Mouse (Mus musculus) neural tube, embryonic 10.5 days (tissue): ENCODE data around the gene Snrnp35.

Experiments
- DNase-seq: peaks from one replicate; pipeline ENCODE4 v3.0.0-alpha.2; 2017; ENCODE audit warnings: low spot score; ENCODE audit errors: extremely low spot score

Snrnp35 gene

DNA sequence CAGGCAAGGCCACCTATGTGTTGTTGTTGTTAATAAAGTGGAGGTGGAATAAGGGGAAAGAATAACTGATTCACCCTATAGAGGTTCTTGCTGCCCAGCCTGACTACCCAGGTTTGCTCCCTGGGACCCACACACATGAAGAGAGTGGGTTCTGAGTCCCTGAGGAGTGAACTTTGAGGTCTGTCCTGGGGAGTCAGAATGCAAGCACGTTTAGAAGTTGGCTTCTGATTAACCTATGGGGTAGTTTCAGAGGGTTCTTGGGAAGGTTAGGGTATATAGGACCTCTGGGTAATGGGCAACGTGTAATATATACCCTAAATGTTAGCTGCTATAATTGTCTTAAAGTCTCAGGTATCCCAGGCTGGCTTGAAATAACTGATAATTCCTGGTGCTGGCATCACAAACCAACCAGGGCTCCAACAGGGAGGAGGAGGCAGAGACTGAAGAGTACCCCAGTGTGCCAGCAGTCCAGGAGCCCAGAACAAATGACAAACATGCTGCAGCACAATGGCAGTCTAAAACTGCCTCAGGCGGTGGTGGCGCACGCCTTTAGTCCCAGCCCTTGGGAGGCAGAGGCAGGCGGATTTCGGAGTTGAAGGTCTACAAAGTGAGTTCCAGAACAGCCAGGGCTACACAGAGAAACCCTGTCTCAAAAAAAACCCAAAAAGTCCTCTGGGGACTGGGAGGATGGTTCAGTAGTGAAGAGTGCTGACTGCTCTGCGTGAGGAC, 20.5 kb upstream of the Snrnp35 start:
- no peak for DNase-seq

DNA sequence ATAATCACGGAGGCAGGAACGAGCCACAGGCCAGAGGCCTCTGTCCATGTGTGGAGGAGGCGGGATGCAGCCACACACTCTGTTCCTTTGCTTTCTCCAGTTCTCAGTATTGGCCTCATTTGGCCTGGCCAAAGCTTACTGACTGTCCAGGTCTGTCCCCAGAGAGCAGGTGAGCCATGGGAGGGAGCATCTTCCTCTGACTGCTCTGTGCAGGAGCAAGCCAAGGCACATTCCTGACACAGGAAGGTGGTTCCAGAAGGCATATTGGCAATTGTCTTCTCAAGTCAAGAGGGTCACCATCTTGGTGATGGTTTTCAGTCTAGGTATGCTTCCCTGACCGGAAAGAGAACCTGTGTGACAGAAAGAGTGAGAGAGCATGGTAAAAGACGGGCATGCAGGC, 19.5 kb upstream of the Snrnp35 start:
- no peak for DNase-seq

DNA sequence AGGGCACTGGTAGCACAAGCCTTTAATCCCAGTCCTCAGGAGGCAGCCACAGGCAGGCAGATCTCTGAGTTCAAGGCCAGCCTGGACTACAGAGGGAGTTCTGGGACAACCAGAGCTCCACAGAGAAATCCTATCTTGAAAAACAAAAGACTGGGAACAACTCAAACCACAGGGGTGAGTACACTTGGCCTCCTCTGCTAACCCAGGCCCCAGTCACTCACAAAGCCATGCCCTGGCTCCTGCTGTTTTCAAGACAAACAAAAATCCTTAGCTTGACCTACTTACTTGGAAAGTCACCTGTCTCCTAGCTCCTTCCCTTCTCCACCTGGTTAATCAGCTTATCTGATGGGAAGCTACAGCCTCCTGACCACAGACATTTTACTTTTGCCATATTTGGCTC, 18.0 kb upstream of the Snrnp35 start:
- no peak for DNase-seq

DNA sequence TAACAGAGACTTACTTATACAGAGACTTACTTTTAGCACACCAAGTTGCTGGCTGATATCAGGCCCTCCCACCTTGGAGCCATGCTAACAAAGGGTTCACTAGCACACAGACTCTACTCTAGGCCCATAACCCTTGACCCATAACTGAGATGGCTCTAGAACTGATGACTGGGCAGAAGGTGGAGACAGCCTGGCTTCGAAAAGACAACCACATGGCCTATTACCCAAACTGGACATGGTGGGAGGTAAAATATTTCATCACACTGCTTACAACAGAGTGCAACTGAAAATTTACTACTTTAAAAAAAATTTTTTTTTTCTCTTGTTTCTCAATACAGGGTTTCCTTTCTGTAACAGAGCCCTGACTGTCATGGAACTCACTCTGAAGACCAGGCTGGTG, 15.2 kb upstream of the Snrnp35 start:
- no peak for DNase-seq

DNA sequence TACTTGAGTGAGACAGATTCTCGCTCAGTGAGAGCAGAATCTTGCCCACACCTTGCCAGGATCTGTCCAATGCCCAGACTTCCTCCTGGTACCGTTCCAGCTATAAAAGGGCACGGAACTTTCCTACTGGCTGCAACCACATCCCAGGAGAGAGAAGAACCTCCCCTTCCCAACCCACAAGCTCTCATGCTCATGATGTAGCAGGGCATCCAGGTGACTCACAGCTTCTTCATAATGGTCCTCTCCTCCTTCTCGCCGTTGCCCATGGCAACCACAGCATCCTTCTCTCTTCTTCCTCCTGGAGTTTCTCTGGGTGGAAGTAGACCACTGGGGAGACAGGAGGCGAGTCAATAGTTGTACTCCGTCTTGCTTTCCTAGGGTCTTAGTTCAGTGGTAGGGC, 14.6 kb upstream of the Snrnp35 start:
- no peak for DNase-seq

DNA sequence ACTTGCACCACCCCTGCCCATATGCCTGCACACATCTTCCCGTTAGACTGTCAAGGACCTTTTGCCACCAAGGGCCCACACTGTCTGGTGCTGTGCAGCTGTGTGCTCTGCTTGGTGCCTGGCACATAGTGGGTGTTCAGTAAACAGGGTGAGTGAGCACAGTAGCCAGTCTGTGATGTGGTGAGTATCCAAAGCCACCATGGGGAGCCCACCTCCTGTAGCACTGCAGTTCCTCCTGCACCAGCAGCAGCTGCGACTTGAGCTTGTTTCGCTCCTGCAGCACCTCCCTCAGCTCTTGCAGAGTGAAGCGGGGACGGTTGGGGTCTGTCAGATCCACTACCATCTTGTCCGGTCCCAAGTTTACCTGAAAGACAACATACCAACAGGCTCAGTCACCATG, 13.4 kb upstream of the Snrnp35 start:
- DNase-seq, result no peak

DNA sequence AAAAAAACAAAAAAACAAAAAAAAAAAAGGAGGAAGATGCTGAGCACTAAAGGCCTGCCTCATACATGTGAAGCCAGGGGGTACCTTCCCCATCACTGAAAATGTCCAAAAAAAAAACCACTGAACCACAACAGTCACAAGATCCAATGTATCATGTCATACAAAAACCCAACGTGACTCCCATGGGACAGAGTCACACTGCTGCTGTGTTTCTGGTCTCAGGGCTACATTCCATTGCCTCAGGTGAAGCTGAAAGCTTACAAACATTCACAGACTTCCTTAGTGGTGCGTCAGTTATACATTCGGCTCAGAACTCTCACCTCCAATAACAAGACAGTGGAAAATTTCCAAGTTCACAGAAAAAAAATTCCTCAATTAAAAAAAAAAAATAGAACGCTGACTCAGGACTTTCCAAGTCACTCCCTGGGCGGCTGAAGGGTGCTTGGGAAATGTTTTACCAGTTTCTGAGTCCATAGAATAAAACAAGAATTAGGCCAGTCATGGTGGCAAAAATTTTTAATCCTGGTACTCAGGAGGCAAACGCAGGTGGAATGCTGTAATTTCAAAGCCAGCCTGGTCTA, 12.3 kb upstream of the Snrnp35 start:
- DNase-seq, result no peak

DNA sequence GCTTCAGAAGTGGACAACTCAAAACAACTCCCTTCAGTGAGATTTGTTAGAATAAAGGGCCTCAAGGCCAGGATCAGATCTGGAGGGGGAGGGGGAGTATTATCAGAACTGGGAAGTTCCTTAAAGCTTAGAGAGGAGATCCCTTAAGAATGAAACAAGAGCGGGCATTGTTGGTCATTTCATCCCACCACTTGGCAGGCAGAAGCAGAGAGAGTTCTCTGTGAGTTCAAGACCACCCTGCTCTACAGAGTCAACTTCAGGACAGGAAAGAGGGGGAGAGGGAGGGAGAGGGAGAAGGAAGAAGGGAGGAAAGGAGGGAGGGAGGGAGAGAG, 4.1 kb upstream of the Snrnp35 start:
- no peak for DNase-seq

DNA sequence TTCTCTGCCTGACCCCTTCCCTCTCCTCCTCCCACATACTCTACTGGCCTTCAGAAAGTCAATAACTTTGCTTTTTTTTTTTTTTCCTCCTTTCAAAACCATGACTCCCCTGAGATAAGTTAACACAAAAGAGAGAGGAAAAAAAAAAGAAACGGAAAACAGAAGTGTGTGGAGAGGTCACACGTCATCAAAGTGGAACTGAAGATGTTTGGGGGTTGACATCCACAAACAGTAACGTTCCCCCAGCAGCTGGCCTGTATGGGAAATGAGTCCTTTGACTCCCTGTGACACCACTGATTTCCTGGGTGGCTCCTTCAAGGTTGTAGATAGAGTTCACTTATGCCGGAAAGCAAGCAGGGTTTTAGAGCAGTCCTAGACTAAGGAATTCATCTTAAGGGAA, 2.8 kb upstream of the Snrnp35 start:
- no peak for DNase-seq

DNA sequence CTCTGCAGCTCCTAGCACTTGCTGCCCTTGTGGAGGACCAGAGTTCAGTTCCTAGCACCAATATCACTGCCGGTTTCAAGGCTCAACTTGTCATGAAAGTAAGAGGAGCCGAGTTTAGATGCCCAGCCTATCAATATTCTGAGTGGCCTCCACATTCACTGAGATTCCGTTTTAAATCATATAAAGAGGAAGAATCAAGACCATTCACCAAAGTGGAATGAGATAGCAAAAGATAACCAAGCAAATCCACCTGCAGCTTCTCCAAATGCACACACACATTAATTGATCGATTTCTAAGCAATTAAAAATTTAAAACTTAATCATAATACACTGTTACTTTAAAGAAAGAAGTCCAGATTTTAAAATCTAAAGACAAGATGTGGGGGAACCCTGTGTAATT, 1.2 kb upstream of the Snrnp35 start:
- no peak for DNase-seq

DNA sequence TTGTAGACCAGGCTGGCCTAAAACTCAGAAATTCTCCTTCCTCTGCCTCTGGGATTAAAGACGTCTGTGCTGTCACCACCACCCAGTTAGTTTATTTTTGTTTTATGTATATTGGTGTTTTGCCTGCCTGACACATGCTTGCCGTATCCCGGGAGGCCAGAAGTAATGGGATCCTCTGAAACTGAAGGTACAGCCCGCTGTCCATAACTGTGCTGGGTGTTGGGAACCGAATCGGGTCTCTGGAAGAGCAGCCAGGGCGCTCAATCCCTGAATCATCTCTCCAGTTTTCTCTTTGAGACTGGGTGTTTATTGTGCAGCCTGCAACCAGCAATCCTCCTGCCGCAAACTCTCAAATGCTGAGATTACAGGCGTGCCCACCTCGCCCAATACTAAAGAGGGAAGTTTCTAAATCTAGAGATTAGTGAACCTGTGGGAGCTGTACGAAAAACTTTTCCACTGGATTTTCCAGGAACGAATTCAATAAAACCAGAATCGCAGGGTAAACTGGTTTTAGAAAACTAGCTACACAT, 433 bp upstream of the Snrnp35 start:
- peak; percentile 66 for DNase-seq

DNA sequence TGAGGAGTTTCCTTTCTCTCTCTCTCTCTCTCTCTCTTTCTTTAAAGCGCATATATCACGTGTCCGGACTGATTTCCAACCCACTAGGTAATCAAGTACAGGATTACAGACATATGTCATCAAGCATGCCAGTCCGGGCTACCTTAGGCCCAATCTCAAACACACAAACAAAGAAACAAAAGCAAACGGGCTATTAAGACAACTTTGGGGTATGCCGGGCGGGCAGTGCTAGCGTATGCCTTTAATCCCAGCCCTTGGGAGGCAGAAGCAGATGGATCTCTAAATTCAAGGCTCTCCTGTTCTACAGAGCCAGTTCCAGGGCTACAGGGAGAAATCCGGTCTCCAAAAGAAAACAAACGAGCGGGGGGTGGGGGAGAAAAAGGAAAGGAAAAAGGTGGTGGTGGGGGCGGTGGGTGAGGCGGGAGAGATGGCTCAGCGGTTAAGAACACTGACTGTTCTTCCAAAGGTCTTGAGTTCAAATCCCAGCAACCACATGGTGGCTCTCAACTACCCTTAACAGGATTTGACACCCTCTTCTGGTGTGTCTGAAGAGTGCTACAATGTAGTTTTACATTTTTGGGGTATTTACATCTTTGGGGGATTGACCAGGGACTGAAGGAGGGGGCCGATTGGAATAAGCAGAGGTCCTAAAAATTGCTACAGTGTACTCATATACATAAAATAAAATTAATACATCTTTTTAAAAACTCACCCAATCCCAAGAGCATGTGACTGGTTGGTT, 892 bp downstream of the Snrnp35 start:
- DNase-seq, result no peak

DNA sequence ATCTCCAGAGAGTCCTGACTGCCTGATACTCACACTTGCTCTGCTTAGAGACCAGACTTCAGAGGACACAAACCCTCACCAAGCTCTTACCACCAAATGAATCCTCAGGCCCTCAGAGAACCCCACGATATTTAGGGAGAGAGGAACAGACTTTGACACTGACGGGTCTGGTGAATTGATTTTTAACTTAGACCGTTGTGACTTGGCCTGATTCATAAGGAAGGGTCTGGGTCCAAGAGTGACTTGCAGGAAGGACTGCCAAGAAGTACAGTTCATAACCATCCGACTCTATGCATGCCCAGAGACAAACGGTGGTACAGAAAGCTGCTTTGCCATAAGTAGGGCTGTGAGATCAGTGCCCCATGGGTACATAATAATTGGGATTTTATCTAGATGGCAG, 2.7 kb downstream of the Snrnp35 start:
- DNase-seq, result no peak

DNA sequence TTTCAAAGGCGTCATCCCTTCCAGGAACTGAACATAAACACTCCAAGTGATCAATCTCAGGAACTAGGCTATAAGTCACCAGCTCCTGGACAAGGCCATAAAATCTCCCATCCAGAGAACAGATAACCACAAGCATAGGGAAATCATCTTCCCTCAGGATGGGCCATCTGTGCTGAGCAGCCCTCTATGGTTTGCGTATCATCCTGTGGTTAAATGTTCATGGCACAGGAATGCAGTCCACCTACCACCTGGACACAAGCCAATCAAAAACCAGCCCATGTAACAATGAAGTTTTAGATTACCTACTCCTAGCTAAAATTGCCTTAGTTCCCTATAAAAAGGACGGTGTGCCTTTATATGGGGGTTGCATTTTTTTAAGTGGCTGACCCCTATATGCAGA, 6.0 kb downstream of the Snrnp35 start:
- no peak for DNase-seq

DNA sequence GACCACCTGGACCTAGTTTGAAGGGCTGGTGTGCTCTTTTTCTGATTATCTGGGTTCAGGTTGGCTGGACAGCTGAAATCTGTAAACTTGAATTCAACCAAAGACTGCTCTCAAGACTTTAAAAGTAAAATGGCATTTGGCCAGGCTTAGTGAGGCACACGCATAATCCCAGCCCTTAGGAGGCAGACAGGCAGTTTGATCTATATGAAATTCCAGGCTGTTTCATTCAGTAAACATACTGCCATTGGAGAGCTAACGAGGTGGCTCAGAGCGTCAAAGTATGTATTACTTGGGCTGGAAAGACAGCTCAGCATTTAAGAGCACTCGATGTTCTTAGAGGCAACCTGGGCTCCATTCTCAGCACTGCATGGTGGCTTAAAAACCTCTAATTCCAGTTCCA, 8.8 kb downstream of the Snrnp35 start:
- DNase-seq, result no peak

DNA sequence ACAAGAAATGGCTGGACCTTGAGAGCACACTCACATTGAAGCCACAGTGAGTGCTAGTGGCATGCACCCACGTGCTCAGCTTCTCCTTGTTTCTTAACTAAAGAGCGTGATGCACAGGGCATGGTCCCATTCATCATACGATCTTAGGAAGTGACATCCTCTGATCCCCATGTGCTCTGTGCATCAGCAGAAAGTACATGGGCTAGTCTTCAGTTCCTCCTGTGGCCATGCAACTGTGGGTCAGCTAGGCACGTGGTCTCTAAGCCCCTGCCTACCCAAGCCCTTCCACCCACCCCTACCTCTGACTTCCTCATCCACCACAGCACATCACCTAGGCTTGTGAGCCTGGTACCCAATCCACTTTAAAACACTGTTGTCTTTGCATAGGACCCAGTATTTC, 9.7 kb downstream of the Snrnp35 start:
- DNase-seq, result no peak

DNA sequence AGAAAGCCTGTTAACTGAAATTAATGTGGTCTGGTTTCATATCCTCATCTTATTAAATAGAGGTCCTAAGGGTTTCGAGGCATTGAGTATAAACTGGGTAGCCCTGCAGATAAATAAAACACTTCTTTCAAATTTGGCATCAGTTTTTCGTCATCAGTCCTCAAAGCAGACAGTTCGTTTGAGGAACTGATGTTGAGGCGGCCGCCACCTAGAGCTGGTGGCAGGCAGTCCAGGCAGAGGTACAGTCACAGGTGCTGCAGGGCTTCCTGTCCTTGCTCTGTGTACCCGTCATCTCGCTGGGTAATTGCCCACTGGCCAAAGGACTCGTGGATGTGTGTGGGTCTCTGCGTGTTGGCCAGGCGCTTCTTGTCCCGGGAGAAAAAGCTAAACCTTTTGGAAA, 10.5 kb downstream of the Snrnp35 start:
- no peak for DNase-seq

DNA sequence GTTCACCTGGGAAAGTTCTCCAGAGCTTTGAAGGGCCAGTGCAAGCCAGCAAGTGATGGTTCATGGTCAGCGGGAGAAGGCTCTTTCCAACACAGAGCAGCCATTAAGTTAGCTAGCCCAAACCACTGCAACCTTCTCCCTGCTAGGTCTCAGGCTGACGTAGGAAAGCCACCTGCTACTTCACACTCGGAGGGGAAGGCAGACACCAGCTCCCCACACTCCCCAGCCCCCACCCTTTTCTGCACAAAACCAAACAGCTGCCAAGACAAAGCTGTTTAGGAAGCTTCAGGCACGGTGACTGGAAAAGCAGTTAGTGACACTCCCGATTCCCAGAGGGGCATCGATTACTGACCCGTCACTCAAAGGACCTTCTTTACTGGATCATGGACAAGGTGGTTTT, 12.6 kb downstream of the Snrnp35 start:
- DNase-seq, result no peak

DNA sequence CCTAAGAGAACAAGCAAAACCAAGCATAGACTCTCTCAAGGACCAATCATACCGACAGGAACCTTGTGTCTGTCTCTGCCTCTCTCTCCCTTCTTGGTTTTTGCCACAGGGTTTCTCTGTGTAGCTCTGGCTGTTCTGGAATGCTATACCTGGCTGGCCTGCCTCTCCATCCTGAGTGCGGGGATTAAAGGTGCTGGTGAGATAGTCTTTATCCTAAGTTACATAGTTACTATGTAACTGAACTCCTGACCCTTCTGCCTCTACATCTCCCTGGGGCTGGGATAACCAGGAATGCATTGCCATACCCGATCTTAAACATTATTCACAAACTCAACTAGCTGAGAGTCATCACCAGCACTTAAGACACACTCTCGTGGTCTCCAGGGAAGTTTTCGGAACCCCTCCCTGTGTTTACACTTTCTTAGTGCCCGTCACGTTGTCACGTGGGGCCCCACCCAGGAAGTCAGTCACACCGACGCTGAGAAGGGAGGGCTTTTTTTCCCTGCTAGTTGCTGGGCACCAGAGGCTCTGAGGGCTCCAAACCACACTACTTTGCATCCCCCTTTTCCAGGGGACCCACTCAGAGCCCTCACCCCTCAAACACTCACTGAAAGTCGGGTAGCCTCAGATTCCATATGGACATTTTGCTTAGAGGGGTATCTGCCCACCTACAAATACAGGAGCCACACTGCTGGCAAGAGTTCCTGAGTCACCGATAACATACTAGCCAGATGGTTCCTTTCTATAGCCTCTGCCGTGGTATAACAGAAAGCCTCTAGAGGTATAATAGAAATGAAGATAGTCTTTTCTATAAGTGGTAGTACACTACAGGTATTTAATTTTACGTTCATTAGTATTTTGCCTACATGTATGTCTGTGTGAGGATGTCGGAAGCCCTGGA, 13.9 kb downstream of the Snrnp35 start:
- DNase-seq, result no peak

DNA sequence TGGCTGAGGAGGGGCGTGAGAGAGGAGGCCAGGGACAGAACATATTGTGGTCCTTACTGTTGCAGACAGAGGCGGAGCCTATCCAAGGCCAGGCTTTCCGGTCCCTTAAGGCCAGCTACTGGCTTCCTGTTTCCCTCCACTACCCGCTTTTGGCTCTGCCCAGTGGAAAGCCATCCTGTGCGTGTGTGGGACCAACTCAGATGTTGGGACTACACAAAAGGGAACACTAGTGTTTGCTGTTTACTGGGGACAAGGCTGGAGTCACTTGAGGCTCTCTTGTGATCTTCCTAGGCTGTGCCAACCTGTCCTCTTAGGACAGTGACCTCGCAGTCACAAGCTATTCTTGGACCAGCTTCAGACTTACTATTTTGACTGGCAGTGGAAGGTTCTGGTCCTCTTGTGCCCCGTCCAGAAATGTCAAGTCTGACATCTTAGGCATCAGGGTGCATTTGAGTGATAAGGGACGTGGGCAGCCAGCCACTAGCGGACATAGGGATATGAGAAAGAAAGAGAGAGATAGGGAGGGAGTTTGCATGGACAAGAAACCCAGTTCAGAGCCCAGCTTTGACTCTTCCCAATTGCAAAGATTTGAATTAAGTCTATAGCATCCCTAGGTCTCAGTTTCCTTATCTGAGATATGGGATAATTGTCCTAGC, 15.4 kb downstream of the Snrnp35 start:
- DNase-seq, result no peak

DNA sequence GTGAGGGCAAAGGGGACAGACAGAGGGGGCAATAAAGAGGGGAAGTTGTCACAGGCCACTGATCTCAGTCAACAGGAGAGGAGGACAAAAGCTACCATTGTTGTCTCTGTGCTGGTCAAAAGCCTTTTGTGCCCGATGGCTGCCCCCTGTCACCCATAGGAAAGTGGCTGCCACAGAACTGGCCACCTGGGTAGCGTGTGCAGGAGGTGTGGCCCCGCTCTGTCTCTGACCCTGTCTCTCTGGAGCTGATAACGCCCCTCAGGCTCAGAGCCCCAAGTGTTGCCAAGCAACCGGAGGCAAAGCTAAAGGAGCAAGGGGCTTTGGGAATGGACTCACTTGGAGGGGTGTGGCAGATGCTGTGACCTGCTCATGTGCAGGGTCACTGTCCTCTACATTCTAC, 16.1 kb downstream of the Snrnp35 start:
- peak; percentile 38 for DNase-seq
